Mouse (Mus musculus) megakaryocyte-erythroid progenitor cell, adult 5-6 weeks (primary cell): ENCODE results near the gene Zcchc7. TPM values are rescaled to one million over a fixed set of nuclear protein-coding genes. Genes with fewer than 3 reads are reported as not detected.

ENCODE experiments used
- total RNA-seq, 2 experiments: library from RNA; stranded (forward) in 1 of 2; stranded (reverse) in 1 of 2; fragments of 200-1000, 215-1000 nt in 1 of 2; fragments of >200 nt in 1 of 2; fragmentation: Nextera tagmentation in 1 of 2; gene quantifications; 2 replicates each; pipeline ENCODE4 v1.2.3; 2014 to 2017

Gene Zcchc7
- total RNA-seq, 2 experiments from 2014 or later: 56.6 to 150 TPM

Other genes starting within 250 kb of the Zcchc7 start
- 3.4 and 15.7 TPM in 2 replicates for gene Pax5, start 45.4 kb upstream of the Zcchc7 start, total RNA-seq (2014; fragmentation: Nextera tagmentation)
- 0.04 and 0.33 TPM in 2 replicates for gene Pax5, start 45.4 kb upstream of the Zcchc7 start, total RNA-seq (2017)
- gene Grhpr, start 225.5 kb downstream of the Zcchc7 start, total RNA-seq (2014; fragmentation: Nextera tagmentation): 16.9 and 25.1 TPM in 2 replicates
- 13.7 and 21.5 TPM in 2 replicates for gene Grhpr, start 225.5 kb downstream of the Zcchc7 start, total RNA-seq (2017)